ENCODE assay signal across 8 mouse cellular contexts in genomic region chrX:157601450-157601849, GRCm38 (mm10). TPM values are rescaled to one million over a fixed set of nuclear protein-coding genes. Genes with fewer than 3 reads are reported as not detected.
DNase-seq lines count a peak whose midpoint lies in the region; ATAC-seq lines count a peak whose summit lies in the region.

No protein-coding gene starts in this region.

- no peak overlapping the region for H3K27ac ChIP-seq in midbrain, embryonic 10.5 days (replicated peaks)
- no peak overlapping the region for H3K27ac ChIP-seq in midbrain, embryonic 16.5 days (ENCODE audit: low read length)

- DNase-seq in frontal cortex, postnatal 25 days (ENCODE audit: low spot score in 2 of 2) = no peak
- peak; percentile 36 for DNase-seq in midbrain, embryonic 10.5 days (ENCODE audit: low spot score)
- peak; percentile 62 for DNase-seq in embryo, embryonic 11 days
- DNase-seq in lung, postnatal 14 days = peak; percentile 12
- no peak for DNase-seq in thymus, adult 18-20 months

- H3K9ac ChIP-seq in midbrain, embryonic 16.5 days (ENCODE audit: low read depth, low read length) = no peak overlapping the region

- no peak overlapping the region for H3K4me3 ChIP-seq in midbrain, embryonic 10.5 days
- no peak overlapping the region for H3K4me3 ChIP-seq in midbrain, embryonic 16.5 days (ENCODE audit: low read depth, low read length)

- peak; percentile 69 for ATAC-seq in frontal cortex, adult (ENCODE audit: low TSS enrichment)
- ATAC-seq in midbrain, embryonic 16.5 days = no peak
- ATAC-seq in erythroid progenitor cell, adult 5-6 weeks (replicated peaks; ENCODE audit: low FRiP score, poor library complexity, severe bottlenecking) = no peak

- peaks cover 6% of the 10 kb centered on the region for H3K4me1 ChIP-seq in midbrain, embryonic 10.5 days
- H3K4me1 ChIP-seq in midbrain, embryonic 16.5 days (ENCODE audit: control insufficient read depth, insufficient read depth, low read length) = no peaks in the 10 kb centered on the region

- H3K9me3 ChIP-seq in midbrain, embryonic 10.5 days (replicated peaks) = no peaks in the 10 kb centered on the region
- H3K9me3 ChIP-seq in midbrain, embryonic 16.5 days (replicated peaks; ENCODE audit: control insufficient read depth, low read length, poor library complexity, severe bottlenecking) = no peaks in the 10 kb centered on the region

- 11% methylated on average over 3 of the region's 3 CpGs for WGBS in midbrain, embryonic 10.5 days
- 13% methylated on average over 3 of the region's 3 CpGs for WGBS in midbrain, embryonic 16.5 days

- H3K36me3 ChIP-seq in midbrain, embryonic 10.5 days = no peaks in the 10 kb centered on the region
- H3K36me3 ChIP-seq in midbrain, embryonic 16.5 days (ENCODE audit: control insufficient read depth, insufficient read depth, low read length) = no peaks in the 10 kb centered on the region

- H3K27me3 ChIP-seq in midbrain, embryonic 10.5 days (ENCODE audit: low read depth, poor library complexity, severe bottlenecking) = peaks cover 25% of the 10 kb centered on the region
- H3K27me3 ChIP-seq in midbrain, embryonic 16.5 days (ENCODE audit: control insufficient read depth, insufficient read depth, low read depth, low read length) = no peaks in the 10 kb centered on the region

- no peak overlapping the region for H3K4me2 ChIP-seq in midbrain, embryonic 16.5 days (ENCODE audit: low read length)

RNA-seq across cellular contexts. Expression of gene Mbtps2, which starts 2.9 kb away (rescaled TPM):
- 17.2 and 20.0 TPM in 2 replicates for polyA plus RNA-seq in midbrain, embryonic 10.5 days (2016; fragmentation: Nextera tagmentation; extraction: Ambion mirVana)
- 32.5 and 33.4 TPM in 2 replicates for polyA plus RNA-seq in midbrain, embryonic 16.5 days (2015; fragmentation: Nextera tagmentation; extraction: Ambion mirVana)
- 0.42 and 2.2 TPM in 2 replicates for total RNA-seq in erythroid progenitor cell, adult 5-6 weeks (2015; ENCODE audit: low replicate concordance)
- total RNA-seq in erythroid progenitor cell, adult 5-6 weeks (2017; ENCODE audit: low replicate concordance) = 0.23 and 1.3 TPM in 2 replicates

RNA-seq across cellular contexts. Expression of gene Yy2, which starts 32.7 kb away (rescaled TPM):
- polyA plus RNA-seq in midbrain, embryonic 10.5 days (2016; fragmentation: Nextera tagmentation; extraction: Ambion mirVana) = 4.1 and 5.0 TPM in 2 replicates
- 1.6 and 2.6 TPM in 2 replicates for polyA plus RNA-seq in midbrain, embryonic 16.5 days (2015; fragmentation: Nextera tagmentation; extraction: Ambion mirVana)
- total RNA-seq in erythroid progenitor cell, adult 5-6 weeks (2015; ENCODE audit: low replicate concordance) = 2.1 and 2.2 TPM in 2 replicates
- total RNA-seq in erythroid progenitor cell, adult 5-6 weeks (2017; ENCODE audit: low replicate concordance) = 0.64 TPM in 1 of 2 replicates, not detected in the other

Comparison
In these comparisons a context has a peak if more than half of its experiments do, and no peak if none do; other contexts are left out.
1. DNase-seq: peak in midbrain, embryonic 10.5 days (single experiment), embryo, embryonic 11 days (single experiment) and lung, postnatal 14 days (single experiment); none in frontal cortex, postnatal 25 days (0 of 2) and thymus, adult 18-20 months (0 of 2).